ENCODE assay signal across 21 mouse cellular contexts in genomic region chr13:106745201-106745600, GRCm38 (mm10).
"Had no signal": no experiment of that assay in that cellular context is flagged by ENCODE, and none has a peak within 500 bp of the region (broad histone marks: within the 10 kb centered on the region; RNA-seq: fewer than 3 reads in every experiment).

No protein-coding gene starts in this region.

- ATAC-seq: liver, postnatal 0 days; midbrain, embryonic 16.5 days had no signal

- H3K4me3 ChIP-seq: liver, embryonic 15.5 days; megakaryocyte, embryonic 14.5 days; midbrain, embryonic 10.5 days; midbrain, embryonic 12.5 days; myocyte; neural tube, embryonic 13.5 days; neural tube, embryonic 15.5 days had no signal

- DNase-seq: liver, postnatal 0 days; lung, embryonic 14.5 days; lung, postnatal 14 days; lung, postnatal 36 days; midbrain, embryonic 14.5 days; retina, postnatal 1 day; right cerebral cortex, adult 18-20 months; right cerebral cortex, postnatal 25 days; right cerebral cortex, postnatal 4 days; spleen, adult 18-20 months; thymus, adult 18-20 months; thymus, postnatal 14 days; thymus, postnatal 36 days had no signal

- H3K9me3 ChIP-seq: liver, embryonic 15.5 days; megakaryocyte, embryonic 14.5 days; midbrain, embryonic 10.5 days; midbrain, embryonic 12.5 days; neural tube, embryonic 13.5 days; neural tube, embryonic 15.5 days had no signal

- H3K27me3 ChIP-seq: liver, embryonic 15.5 days; megakaryocyte, embryonic 14.5 days; midbrain, embryonic 12.5 days; neural tube, embryonic 13.5 days; neural tube, embryonic 15.5 days had no signal

- H3K36me3 ChIP-seq: liver, embryonic 15.5 days; midbrain, embryonic 10.5 days; midbrain, embryonic 12.5 days; neural tube, embryonic 13.5 days; neural tube, embryonic 15.5 days had no signal

- H3K4me1 ChIP-seq: liver, embryonic 15.5 days; midbrain, embryonic 10.5 days; midbrain, embryonic 12.5 days; neural tube, embryonic 13.5 days; neural tube, embryonic 15.5 days had no signal
